Mouse (Mus musculus): ENCODE results near the gene Myo16. TPM values are rescaled to one million over a fixed set of nuclear protein-coding genes. Genes with fewer than 3 reads are reported as not detected.

Myo16 gene
- polyA plus RNA-seq, 1 experiment from 2014 or later: 0.40 TPM

DNA sequence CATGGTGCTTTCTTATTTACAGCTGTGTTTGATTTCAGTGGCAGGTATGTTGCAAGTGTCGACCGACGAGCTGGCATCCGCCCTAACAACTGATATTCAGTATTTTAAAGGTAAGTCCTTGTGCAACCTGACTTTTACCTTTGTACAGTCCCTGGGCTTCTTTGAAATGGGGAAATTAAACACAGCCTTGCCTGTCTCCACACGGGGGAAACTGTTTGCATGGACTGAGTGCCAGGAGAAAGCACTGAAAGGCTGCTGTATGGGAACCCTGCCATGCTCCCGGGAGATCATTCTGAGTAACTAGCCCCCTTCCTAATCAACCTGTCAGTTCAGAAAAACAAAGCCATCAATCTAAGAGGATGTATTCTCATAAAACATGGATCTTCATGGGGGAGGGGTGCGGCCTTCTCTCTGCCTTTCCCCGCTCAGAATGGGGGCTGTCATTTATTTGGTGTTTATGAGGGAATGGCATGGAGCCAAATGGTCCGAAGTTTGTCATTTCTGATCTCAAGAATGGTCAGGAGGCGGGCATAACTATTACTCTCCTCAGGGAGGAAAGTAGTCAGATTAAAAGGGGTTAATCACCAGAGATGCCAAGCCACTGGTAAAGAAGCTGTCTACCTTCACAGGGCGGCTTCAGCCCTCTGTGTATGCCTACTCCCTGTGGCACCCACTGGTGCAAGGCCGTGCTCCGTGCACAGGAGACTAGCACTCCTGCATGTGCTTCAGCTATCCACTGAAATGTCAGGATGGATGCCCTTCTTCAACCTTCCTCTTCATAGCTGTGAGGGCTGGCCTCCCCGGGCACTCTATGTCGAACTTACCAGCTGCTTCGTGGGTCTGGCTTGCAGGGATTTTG lies 286.1 kb downstream of the Myo16 start:
- no peak for ATAC-seq (ENCODE audit: extremely low read depth, insufficient number of reproducible peaks, low FRiP score, low TSS enrichment)
- H3K9ac ChIP-seq: no peak overlapping the region
- 71% methylated on average over 16 of the region's 16 CpGs for WGBS
- H3K4me3 ChIP-seq: no peak overlapping the region
- H3K4me1 ChIP-seq: no peaks in the 10 kb centered on the region
- H3K36me3 ChIP-seq: no peaks in the 10 kb centered on the region
- no peaks in the 10 kb centered on the region for H3K9me3 ChIP-seq
- H3K27ac ChIP-seq (replicated peaks): no peak overlapping the region
- no peak overlapping the region for H3K4me2 ChIP-seq
- H3K27me3 ChIP-seq (replicated peaks): 0 out of 2 replicates have a peak, but pooled peaks cover 2% of the 10 kb centered on the region

DNA sequence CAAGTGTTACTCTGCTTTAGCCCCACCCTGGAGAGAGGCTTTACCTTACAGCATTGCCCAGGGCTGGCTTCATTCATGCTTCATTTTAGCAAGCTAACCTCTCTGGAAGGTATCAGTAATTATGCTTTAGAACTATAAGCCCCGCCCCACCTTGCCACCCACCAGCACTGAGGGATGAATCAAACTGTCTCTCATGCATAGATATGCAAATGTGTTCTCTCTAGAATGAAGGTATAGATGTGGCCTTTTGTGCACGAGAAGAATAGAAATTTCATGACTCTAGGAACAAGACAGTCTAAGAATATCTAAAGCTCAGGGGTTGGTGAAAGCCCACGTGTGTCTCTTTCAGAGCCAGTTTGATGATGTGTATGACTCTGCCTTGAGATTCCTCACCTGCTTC lies 288.9 kb downstream of the Myo16 start:
- H3K36me3 ChIP-seq: no peaks in the 10 kb centered on the region
- H3K4me3 ChIP-seq: no peak overlapping the region
- H3K27ac ChIP-seq (replicated peaks): no peak overlapping the region
- H3K9ac ChIP-seq: no peak overlapping the region
- no peaks in the 10 kb centered on the region for H3K4me1 ChIP-seq
- WGBS: 65% methylated on average over 3 of the region's 3 CpGs
- no peak overlapping the region for H3K4me2 ChIP-seq
- H3K9me3 ChIP-seq: no peaks in the 10 kb centered on the region
- 0 out of 2 replicates have a peak, but pooled peaks cover 2% of the 10 kb centered on the region for H3K27me3 ChIP-seq (replicated peaks)
- ATAC-seq (ENCODE audit: extremely low read depth, insufficient number of reproducible peaks, low FRiP score, low TSS enrichment): no peak

DNA sequence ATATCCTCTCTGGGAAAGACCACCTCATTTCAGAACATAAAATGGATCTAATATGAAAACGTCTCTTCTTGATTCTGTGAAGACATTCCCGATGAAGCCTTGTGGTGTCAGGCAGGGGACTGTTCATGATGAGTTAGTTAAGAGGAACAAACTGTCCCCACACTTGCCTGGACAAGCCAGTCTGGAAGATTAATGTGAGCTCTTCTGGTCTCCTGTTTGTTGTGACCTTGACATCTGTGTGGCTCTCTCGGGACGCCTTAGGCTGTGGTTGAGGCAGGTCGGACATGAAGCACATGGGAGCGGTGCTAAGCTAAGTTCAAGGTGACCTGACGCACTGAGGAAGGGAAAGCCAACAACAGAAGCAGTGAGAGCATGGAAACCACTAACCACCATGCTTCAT lies 291.3 kb downstream of the Myo16 start:
- ATAC-seq (ENCODE audit: extremely low read depth, insufficient number of reproducible peaks, low FRiP score, low TSS enrichment): no peak
- no peaks in the 10 kb centered on the region for H3K9me3 ChIP-seq
- H3K27ac ChIP-seq (replicated peaks): no peak overlapping the region
- 68% methylated on average over 7 of the region's 7 CpGs for WGBS
- H3K4me2 ChIP-seq: no peak overlapping the region
- no peak overlapping the region for H3K4me3 ChIP-seq
- 0 out of 2 replicates have a peak, but pooled peaks cover 2% of the 10 kb centered on the region for H3K27me3 ChIP-seq (replicated peaks)
- no peak overlapping the region for H3K9ac ChIP-seq
- no peaks in the 10 kb centered on the region for H3K36me3 ChIP-seq
- H3K4me1 ChIP-seq: no peaks in the 10 kb centered on the region

DNA sequence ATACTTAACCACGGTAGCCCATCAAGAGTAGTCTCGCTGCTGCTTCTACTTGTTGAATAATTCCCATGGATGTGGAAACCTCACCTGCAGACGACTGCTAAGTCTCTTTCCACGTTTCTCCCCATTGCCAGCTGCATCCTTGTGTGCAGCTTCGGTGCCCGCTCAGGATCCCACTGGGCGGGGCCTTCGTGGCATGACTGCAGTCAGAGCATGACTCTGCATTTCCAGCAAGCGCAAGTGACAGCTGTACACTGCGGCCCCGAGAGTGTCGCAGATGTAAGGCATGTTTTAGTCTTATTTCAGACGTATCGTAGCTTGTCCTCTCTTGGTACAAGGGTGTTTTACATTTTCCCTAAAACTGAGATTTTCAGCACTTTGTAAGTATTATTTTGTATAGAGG lies 294.8 kb downstream of the Myo16 start:
- no peak overlapping the region for H3K4me3 ChIP-seq
- H3K27me3 ChIP-seq (replicated peaks): no peaks in the 10 kb centered on the region
- 77% methylated on average over 14 of the region's 14 CpGs for WGBS
- H3K36me3 ChIP-seq: no peaks in the 10 kb centered on the region
- H3K27ac ChIP-seq (replicated peaks): no peak overlapping the region
- H3K4me1 ChIP-seq: no peaks in the 10 kb centered on the region
- ATAC-seq (ENCODE audit: extremely low read depth, insufficient number of reproducible peaks, low FRiP score, low TSS enrichment): no peak
- no peaks in the 10 kb centered on the region for H3K9me3 ChIP-seq
- no peak overlapping the region for H3K9ac ChIP-seq
- H3K4me2 ChIP-seq: no peak overlapping the region

DNA sequence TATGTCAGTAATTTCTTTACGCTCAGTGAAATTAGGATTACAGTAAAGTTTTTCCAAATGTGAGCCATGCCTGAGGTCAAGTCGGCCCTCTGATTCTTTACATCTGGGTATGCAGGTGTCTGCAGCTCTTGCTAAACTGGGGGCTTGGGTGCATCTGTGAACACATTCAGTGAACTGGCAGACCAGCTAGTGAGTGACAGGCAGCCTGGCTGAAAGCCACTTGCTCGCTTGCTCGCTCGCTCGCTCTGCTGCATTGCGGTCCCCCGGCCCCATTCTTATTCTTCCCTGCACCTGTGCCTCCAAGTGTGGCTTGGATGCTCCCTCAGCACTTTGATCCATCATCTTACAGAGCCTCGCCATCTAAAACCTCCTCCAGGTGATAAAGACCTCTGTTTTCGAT lies 299.3 kb downstream of the Myo16 start:
- Histone ChIP-seq H3K27ac (replicated peaks) (no peak overlapping the region), H3K9ac (no peak overlapping the region), H3K4me2 (no peak overlapping the region), H3K27me3 (replicated peaks) (no peaks in the 10 kb centered on the region), H3K36me3 (no peaks in the 10 kb centered on the region), H3K9me3 (no peaks in the 10 kb centered on the region), H3K4me1 (no peaks in the 10 kb centered on the region), H3K4me3 (no peak overlapping the region)
- no peak for ATAC-seq (ENCODE audit: extremely low read depth, insufficient number of reproducible peaks, low FRiP score, low TSS enrichment)
- 81% methylated on average over 10 of the region's 10 CpGs for WGBS

DNA sequence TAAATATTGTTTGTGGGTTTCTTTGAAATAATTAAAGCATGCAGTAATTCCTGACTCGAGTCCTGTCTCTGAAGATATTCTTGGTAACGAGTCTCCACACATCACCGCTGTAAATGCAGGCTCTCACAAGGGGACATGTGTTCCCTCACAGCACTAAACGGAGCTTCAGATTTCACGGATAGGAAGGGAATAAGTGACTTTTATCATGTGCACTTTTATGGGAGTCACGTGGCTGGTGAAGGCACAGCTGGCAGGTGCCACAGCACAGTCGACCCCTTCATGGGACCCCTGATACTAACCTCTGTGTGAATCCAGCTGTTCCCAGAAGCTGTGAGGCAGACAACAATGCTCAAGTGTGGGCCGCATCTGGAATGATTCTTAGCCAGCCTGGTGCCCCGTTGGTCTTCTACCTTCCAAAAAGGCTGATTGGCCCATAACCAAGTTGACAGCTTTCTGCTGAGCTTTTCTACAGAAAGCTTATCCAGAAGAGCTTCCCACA lies 304.5 kb downstream of the Myo16 start:
- 67% methylated on average over 9 of the region's 9 CpGs for WGBS
- Histone ChIP-seq H3K4me3 (no peak overlapping the region), H3K36me3 (no peaks in the 10 kb centered on the region), H3K27ac (replicated peaks) (no peak overlapping the region), H3K4me1 (no peaks in the 10 kb centered on the region), H3K27me3 (replicated peaks) (no peaks in the 10 kb centered on the region), H3K4me2 (no peak overlapping the region), H3K9ac (no peak overlapping the region), H3K9me3 (no peaks in the 10 kb centered on the region)
- no peak for ATAC-seq (ENCODE audit: extremely low read depth, insufficient number of reproducible peaks, low FRiP score, low TSS enrichment)

DNA sequence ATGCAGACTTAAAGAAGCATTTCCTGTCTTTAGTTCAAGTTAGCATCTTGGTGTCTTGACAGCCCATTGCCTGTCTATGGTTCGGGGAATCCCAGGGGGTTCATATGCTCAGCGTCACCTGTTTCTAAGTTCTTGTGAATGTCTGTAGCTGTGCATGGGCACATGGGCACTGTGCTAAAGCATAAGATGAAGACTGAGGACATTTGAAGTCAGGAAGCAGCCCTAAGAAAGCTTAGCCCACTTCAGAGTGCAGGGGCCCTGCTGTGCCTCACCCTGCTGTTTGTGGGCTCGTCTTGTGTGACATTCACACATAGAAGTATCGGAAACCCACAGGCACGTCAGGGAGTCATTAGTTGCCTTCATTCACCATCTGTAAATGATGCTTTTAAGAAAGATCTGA lies 308.6 kb downstream of the Myo16 start:
- no peak overlapping the region for H3K9ac ChIP-seq
- H3K27me3 ChIP-seq (replicated peaks): no peaks in the 10 kb centered on the region
- no peak overlapping the region for H3K27ac ChIP-seq (replicated peaks)
- H3K4me3 ChIP-seq: no peak overlapping the region
- no peaks in the 10 kb centered on the region for H3K36me3 ChIP-seq
- H3K9me3 ChIP-seq: no peaks in the 10 kb centered on the region
- WGBS: 74% methylated on average over 5 of the region's 5 CpGs
- H3K4me2 ChIP-seq: no peak overlapping the region
- no peaks in the 10 kb centered on the region for H3K4me1 ChIP-seq
- ATAC-seq (ENCODE audit: extremely low read depth, insufficient number of reproducible peaks, low FRiP score, low TSS enrichment): no peak

DNA sequence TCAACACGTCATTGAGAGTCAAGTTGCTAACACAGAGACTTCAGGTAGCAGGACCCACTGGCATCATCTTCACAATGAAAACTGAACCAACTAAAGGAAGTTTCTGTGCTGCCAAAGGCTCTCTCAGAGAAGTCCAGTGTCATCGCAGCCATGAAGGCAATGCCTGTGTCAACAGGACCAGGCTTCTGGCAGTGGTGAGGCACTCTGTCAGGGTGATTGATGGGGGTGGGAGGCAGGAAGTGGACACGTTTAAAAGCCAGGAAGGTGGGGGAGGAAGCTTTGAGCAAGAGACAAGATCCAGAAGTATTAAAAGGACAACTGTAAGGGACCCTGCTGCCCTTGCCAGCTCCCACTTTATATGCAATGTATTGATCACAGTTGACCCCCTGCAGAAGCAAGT lies 314.8 kb downstream of the Myo16 start:
- no peak overlapping the region for H3K9ac ChIP-seq
- no peak overlapping the region for H3K4me2 ChIP-seq
- WGBS: 39% methylated on average over 3 of the region's 3 CpGs
- no peak for ATAC-seq (ENCODE audit: extremely low read depth, insufficient number of reproducible peaks, low FRiP score, low TSS enrichment)
- peaks cover 6% of the 10 kb centered on the region; the same call in 1 of the 2 replicates for H3K4me1 ChIP-seq
- no peaks in the 10 kb centered on the region for H3K36me3 ChIP-seq
- no peak overlapping the region for H3K27ac ChIP-seq (replicated peaks)
- H3K4me3 ChIP-seq: no peak overlapping the region
- no peaks in the 10 kb centered on the region for H3K9me3 ChIP-seq
- H3K27me3 ChIP-seq (replicated peaks): no peaks in the 10 kb centered on the region

DNA sequence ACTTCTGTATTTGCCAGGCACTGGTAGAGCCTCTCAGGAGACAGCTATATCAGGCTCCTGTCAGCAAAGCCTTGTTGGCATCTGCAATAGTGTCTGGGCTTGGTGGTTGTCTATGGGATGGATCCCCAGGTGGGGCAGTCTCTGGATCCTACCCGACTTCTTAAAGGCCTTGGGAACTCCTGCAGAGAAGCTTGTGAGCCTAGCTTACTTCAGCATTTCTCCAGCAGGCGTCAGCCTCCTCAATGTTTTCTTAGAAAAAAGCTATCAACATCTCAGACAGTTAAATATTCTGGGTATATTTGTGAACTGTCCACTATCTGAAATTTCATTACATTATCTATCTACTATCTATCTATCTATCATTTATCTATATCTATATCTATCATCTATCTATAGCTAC lies 315.9 kb downstream of the Myo16 start:
- Histone ChIP-seq H3K27ac (replicated peaks) (no peak overlapping the region), H3K36me3 (no peaks in the 10 kb centered on the region), H3K9ac (no peak overlapping the region), H3K4me1 (peaks cover 6% of the 10 kb centered on the region; the same call in 1 of the 2 replicates), H3K4me2 (no peak overlapping the region), H3K4me3 (no peak overlapping the region), H3K9me3 (no peaks in the 10 kb centered on the region), H3K27me3 (replicated peaks) (no peaks in the 10 kb centered on the region)
- WGBS: 61% methylated on average over 2 of the region's 2 CpGs
- ATAC-seq (ENCODE audit: extremely low read depth, insufficient number of reproducible peaks, low FRiP score, low TSS enrichment): no peak

DNA sequence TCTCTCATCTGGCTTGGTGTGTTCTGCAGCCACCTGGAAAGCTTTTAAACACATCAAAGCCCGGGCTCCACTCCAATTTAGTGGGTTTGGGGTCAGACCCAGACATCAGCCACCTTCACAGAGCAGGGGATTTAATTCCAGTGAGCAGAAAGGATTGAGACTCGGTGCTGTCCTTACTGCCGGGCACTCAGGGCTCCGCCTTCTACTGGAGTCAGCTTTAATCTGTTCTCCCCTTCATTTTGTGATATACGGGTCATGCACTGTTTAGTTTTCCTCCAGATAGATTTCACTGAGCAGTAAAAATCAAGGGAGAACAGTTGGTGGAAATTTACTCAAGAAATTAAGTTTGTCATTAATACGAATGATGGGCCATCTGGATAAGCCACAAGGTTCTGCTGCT lies 316.6 kb downstream of the Myo16 start:
- no peak overlapping the region for H3K9ac ChIP-seq
- no peaks in the 10 kb centered on the region for H3K36me3 ChIP-seq
- 59% methylated on average over 6 of the region's 6 CpGs for WGBS
- no peaks in the 10 kb centered on the region for H3K9me3 ChIP-seq
- no peak for ATAC-seq (ENCODE audit: extremely low read depth, insufficient number of reproducible peaks, low FRiP score, low TSS enrichment)
- H3K4me1 ChIP-seq: peaks cover 6% of the 10 kb centered on the region; the same call in 1 of the 2 replicates
- H3K4me2 ChIP-seq: no peak overlapping the region
- H3K27me3 ChIP-seq (replicated peaks): no peaks in the 10 kb centered on the region
- no peak overlapping the region for H3K27ac ChIP-seq (replicated peaks)
- no peak overlapping the region for H3K4me3 ChIP-seq

DNA sequence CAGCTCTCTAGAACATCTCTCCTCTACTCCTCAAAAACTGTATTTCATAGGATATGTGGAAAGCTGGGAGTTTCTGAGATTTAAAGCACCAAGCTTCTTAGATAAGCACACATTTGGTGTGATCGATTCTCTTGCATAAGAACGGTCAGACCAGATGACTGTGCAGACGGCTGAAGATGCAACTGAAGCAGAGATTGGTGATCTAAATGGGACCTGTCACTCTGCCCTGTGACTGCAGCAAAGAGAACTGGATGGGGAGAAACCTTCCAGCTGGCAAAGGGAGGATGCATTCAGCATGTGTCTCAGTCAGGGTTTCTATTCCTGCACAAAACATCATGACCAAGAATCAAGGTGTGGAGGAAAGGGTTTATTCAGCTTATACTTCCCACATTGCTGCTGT lies 318.7 kb downstream of the Myo16 start:
- Histone ChIP-seq H3K4me3 (no peak overlapping the region), H3K4me1 (peaks cover 6% of the 10 kb centered on the region; the same call in 1 of the 2 replicates), H3K9ac (no peak overlapping the region), H3K36me3 (no peaks in the 10 kb centered on the region), H3K9me3 (no peaks in the 10 kb centered on the region), H3K27me3 (replicated peaks) (no peaks in the 10 kb centered on the region), H3K27ac (replicated peaks) (no peak overlapping the region), H3K4me2 (no peak overlapping the region)
- ATAC-seq (ENCODE audit: extremely low read depth, insufficient number of reproducible peaks, low FRiP score, low TSS enrichment): no peak
- 80% methylated on average over 3 of the region's 3 CpGs for WGBS

DNA sequence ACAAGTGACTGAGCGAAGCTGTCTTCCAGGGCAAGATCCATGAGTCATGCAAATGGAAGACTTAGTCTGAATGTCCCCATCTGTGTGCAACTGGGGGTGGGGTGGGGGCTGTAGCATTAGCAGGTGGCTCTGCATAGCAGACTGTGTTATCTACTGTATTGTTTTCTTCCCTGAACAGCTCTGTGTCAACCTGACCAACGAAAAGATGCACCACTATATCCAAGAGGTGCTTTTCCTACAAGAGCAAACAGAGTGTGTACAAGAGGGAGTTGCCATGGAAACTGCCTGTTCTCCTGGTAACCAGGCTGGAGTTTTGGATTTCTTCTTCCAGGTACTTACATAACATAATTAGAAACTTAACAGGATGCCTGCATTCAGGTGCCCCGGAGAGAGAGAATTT lies 320.7 kb downstream of the Myo16 start:
- Histone ChIP-seq H3K27ac (replicated peaks) (no peak overlapping the region), H3K27me3 (replicated peaks) (no peaks in the 10 kb centered on the region), H3K4me1 (0 out of 2 replicates have a peak, but pooled peaks cover 3% of the 10 kb centered on the region), H3K4me3 (no peak overlapping the region), H3K9ac (no peak overlapping the region), H3K36me3 (no peaks in the 10 kb centered on the region), H3K9me3 (no peaks in the 10 kb centered on the region), H3K4me2 (no peak overlapping the region)
- WGBS: 67% methylated on average over 3 of the region's 3 CpGs
- no peak for ATAC-seq (ENCODE audit: extremely low read depth, insufficient number of reproducible peaks, low FRiP score, low TSS enrichment)
